Mouse (Mus musculus) spleen, adult 2 months (tissue): ENCODE measurements around the gene Bdh1. TPM values are rescaled to one million over a fixed set of nuclear protein-coding genes. Genes with fewer than 3 reads are reported as not detected.

Experiments
- DNase-seq, 2 experiments: peaks; one replicate each; pipeline versions ENCODE4 v3.0.0 to v3.0.0-alpha.2; 2012 to 2021; ENCODE audit warnings: low spot score in 2 of 2, low read depth in 1 of 2
- H3K27ac ChIP-seq: fragments of 200-500 bp; 2 replicates; pipeline ENCODE4 v1.5.1; 2012; ENCODE audit warnings: low read length, inconsistent platforms; ENCODE audit not compliant: insufficient read depth
- H3K27me3 ChIP-seq: fragments of 200-500 bp; 2 replicates; pipeline ENCODE4 v1.6.1; 2012; ENCODE audit warnings: mild to moderate bottlenecking, moderate library complexity, low read length, inconsistent platforms; ENCODE audit not compliant: control insufficient read depth, insufficient read depth
- H3K36me3 ChIP-seq: fragments of 200-500 bp; 2 replicates; pipeline ENCODE4 v1.6.1; 2012; ENCODE audit warnings: mild to moderate bottlenecking, low read length, inconsistent platforms; ENCODE audit not compliant: control insufficient read depth, insufficient read depth
- H3K4me1 ChIP-seq: fragments of 200-500 bp; 2 replicates; pipeline ENCODE4 v1.6.1; 2011; ENCODE audit warnings: inconsistent platforms; ENCODE audit not compliant: control insufficient read depth, insufficient read depth, insufficient read length
- H3K4me3 ChIP-seq: fragments of 200-500 bp; 2 replicates; pipeline ENCODE4 v1.5.1; 2011; ENCODE audit warnings: mild to moderate bottlenecking, inconsistent platforms; ENCODE audit not compliant: insufficient read depth, insufficient read length; ENCODE audit errors: extremely low read depth
- CTCF ChIP-seq: fragments of 200-500 bp; IDR thresholded peaks from 2 replicates; pipeline ENCODE4 v1.5.1; 2011; ENCODE audit warnings: mild to moderate bottlenecking, inconsistent platforms; ENCODE audit not compliant: insufficient read depth, insufficient read length, insufficient replicate concordance; ENCODE audit errors: extremely low read depth
- POLR2A ChIP-seq: fragments of 200-500 bp; IDR thresholded peaks from 2 replicates; pipeline ENCODE4 v1.6.1; 2011; ENCODE audit warnings: low read depth, low read length, inconsistent platforms
- WGBS: fragments of 180-500 bp; shearing (Covaris S2); methylation state at CpG from one replicate; pipeline ENCODE4 v1.1.7; 2018; 5-methylcytosine and 5-hydroxymethylcytosine counted together
- polyA plus RNA-seq: library from polyadenylated mRNA; depleted of rRNA; stranded (reverse); fragments of >200 nt; gene quantifications from 2 replicates; pipeline ENCODE4 v1.2.3, GENCODE M21; 2012

Bdh1 gene
- polyA plus RNA-seq, 1 experiment = 10.9 TPM

GRCm38 (mm10) chr16:31419457-31419856 is 2.6 kb upstream of the Bdh1 start:
- TF ChIP-seq CTCF = no peak
- TF ChIP-seq POLR2A = no peak
- WGBS = 86% methylated on average over 5 of the region's 5 CpGs
- no peak overlapping the region for H3K4me3 ChIP-seq
- H3K27me3 ChIP-seq = no peaks in the 10 kb centered on the region
- DNase-seq = no peak
- no peaks in the 10 kb centered on the region for H3K4me1 ChIP-seq
- no peak overlapping the region for H3K27ac ChIP-seq
- H3K36me3 ChIP-seq = no peaks in the 10 kb centered on the region

GRCm38 (mm10) chr16:31422722-31423121 is 642 bp downstream of the Bdh1 start:
- TF ChIP-seq CTCF (no peak), POLR2A (no peak)
- no peaks in the 10 kb centered on the region for H3K27me3 ChIP-seq
- 92% methylated on average over 1 of the region's 1 CpGs for WGBS
- H3K27ac ChIP-seq = no peak overlapping the region
- no peaks in the 10 kb centered on the region for H3K36me3 ChIP-seq
- no peaks in the 10 kb centered on the region for H3K4me1 ChIP-seq
- DNase-seq = no peak
- H3K4me3 ChIP-seq = no peak overlapping the region

- Histone ChIP-seq H3K36me3 (no peaks in the 10 kb centered on the region), H3K27me3 (no peaks in the 10 kb centered on the region), H3K27ac (no peak overlapping the region), H3K4me1 (no peaks in the 10 kb centered on the region), H3K4me3 (no peak overlapping the region)
- TF ChIP-seq CTCF = no peak
- TF ChIP-seq POLR2A = no peak
- 93% methylated on average over 4 of the region's 4 CpGs for WGBS
- DNase-seq = no peak
Measured at GRCm38 (mm10) chr16:31423368-31423767, 1.3 kb downstream of the Bdh1 start.

- Histone ChIP-seq H3K27me3 (no peaks in the 10 kb centered on the region), H3K27ac (no peak overlapping the region), H3K4me1 (0 out of 2 replicates have a peak, but pooled peaks cover 3% of the 10 kb centered on the region), H3K36me3 (no peaks in the 10 kb centered on the region), H3K4me3 (no peak overlapping the region)
- DNase-seq = no peak
- TF ChIP-seq POLR2A = no peak
- TF ChIP-seq CTCF = no peak
- 46% methylated on average over 4 of the region's 4 CpGs for WGBS
Measured at GRCm38 (mm10) chr16:31424416-31425187, 2.5 kb downstream of the Bdh1 start.

GRCm38 (mm10) chr16:31425508-31425907 is 3.4 kb downstream of the Bdh1 start:
- 4% methylated on average over 4 of the region's 4 CpGs for WGBS
- peak; percentile 34 to 71 for DNase-seq
- H3K27me3 ChIP-seq = no peaks in the 10 kb centered on the region
- H3K27ac ChIP-seq = no peak overlapping the region
- 0 out of 2 replicates have a peak, but pooled peaks cover 3% of the 10 kb centered on the region for H3K4me1 ChIP-seq
- no peaks in the 10 kb centered on the region for H3K36me3 ChIP-seq
- TF ChIP-seq POLR2A (no peak), CTCF (peak; percentile 81; the same call in 1 of the 2 replicates)
- H3K4me3 ChIP-seq = no peak overlapping the region

GRCm38 (mm10) chr16:31426496-31427126 is 4.5 kb downstream of the Bdh1 start:
- 0 out of 2 replicates have a peak, but pooled peaks cover 3% of the 10 kb centered on the region for H3K4me1 ChIP-seq
- whole genome bisulfite sequencing = 81% methylated on average over 6 of the region's 6 CpGs
- no peaks in the 10 kb centered on the region for H3K27me3 ChIP-seq
- no peak overlapping the region for H3K27ac ChIP-seq
- H3K4me3 ChIP-seq = no peak overlapping the region
- no peak for TF ChIP-seq POLR2A
- no peak for TF ChIP-seq CTCF
- no peak for DNase-seq
- no peaks in the 10 kb centered on the region for H3K36me3 ChIP-seq

GRCm38 (mm10) chr16:31428335-31428674 is 6.2 kb downstream of the Bdh1 start:
- peak overlapping the region; percentile 68; the same call in 1 of the 2 replicates for H3K4me3 ChIP-seq
- 4% methylated on average over 11 of the region's 11 CpGs for WGBS
- DNase-seq = no peak
- no peaks in the 10 kb centered on the region for H3K27me3 ChIP-seq
- TF ChIP-seq CTCF (no peak), POLR2A (no peak)
- H3K4me1 ChIP-seq = peaks cover 5% of the 10 kb centered on the region; the same call in 1 of the 2 replicates
- H3K36me3 ChIP-seq = no peaks in the 10 kb centered on the region
- no peak overlapping the region for H3K27ac ChIP-seq
